Mouse (Mus musculus) ES-E14 (cell line): ENCODE measurements around the gene Sema4a.

Experiments used
- CHD2 ChIP-seq: IDR thresholded peaks from 2 replicates; pipeline ENCODE4 v1.6.1; 2014; ENCODE audit warnings: mild to moderate bottlenecking, low read depth, low read length, inconsistent platforms
- HCFC1 ChIP-seq: IDR thresholded peaks from 2 replicates; pipeline ENCODE4 v1.6.1; 2012; ENCODE audit warnings: low read length, inconsistent platforms, borderline replicate concordance; ENCODE audit not compliant: insufficient read depth
- ZNF384 ChIP-seq: IDR thresholded peaks from 2 replicates; pipeline ENCODE4 v1.6.1; 2012; ENCODE audit warnings: low read depth, low read length, inconsistent platforms

DNA sequence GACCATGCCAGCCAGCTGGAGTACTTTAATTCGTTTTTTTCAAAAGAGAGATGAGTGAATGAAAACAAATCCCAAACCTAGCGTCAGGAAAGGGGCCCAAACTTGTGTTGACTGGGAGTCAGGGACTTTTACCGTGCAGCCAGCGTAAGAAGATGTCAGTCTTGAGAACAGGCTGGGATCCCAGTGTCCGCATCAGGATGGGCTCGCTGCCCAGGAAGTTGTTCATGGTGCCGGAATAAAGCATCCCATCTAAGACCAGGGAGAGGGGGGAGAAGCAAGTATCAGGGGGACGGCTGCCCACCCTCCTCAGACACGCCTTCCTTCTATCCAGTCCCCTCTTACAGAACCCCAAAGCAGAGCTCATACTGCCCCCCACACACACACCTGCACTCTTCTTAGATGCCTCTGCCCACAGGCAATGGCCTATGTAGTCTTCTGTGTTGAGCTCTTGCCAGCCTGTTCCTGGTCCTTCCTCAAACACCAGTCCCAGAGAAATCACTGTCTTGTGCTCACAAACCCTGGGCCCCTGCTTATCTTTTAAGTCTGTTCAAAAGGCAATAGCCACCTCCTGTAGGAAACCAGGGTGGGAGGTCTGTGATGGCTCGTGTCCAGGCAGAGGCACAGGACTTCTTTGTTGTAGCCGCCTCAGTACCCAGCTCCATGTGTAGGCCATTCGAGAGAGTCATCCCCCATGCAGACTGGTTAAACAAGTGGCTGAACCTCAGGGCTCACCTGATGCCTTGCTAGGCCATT, 10.4 kb downstream of the Sema4a start:
- TF ChIP-seq CHD2 (no peak), ZNF384 (no peak), HCFC1 (no peak)
